10 mouse cellular contexts compared by ENCODE assay signal in the genomic region with DNA sequence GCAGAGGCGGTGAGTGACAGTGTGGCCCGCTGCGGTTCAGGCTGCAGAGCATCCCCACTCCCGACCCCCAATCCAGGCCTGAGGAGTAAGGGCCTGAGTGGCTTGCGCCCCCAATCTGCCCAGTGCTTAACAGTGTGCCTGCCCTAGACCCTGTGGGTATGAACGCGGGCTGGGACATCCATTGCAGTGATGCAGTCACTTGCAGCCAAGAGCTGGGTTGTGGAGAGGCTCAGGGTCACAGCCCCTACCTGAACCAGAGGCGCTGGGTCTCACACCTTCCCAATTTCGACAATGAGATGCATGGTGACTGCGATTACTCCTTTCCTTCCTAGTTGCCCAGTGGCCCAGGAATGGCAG. TPM values are rescaled to one million over a fixed set of nuclear protein-coding genes. Genes with fewer than 3 reads are reported as not detected.
DNase-seq lines count a peak whose midpoint lies in the region; ATAC-seq and TF ChIP-seq lines count a peak whose summit lies in the region.
"Had no signal": no experiment of that assay in that cellular context is flagged by ENCODE, and none has a peak within 500 bp of the region (broad histone marks: within the 10 kb centered on the region; RNA-seq: fewer than 3 reads in every experiment).

No protein-coding gene starts in this region.

- no peaks in the 10 kb centered on the region for H3K4me1 ChIP-seq in limb, embryonic 14.5 days (ENCODE audit: control insufficient read depth, insufficient read depth, low read length)
- H3K4me1 ChIP-seq in stomach, embryonic 16.5 days (ENCODE audit: control insufficient read depth, insufficient read depth, low read length) = peaks cover 8% of the 10 kb centered on the region

- peak; percentile 49 for ATAC-seq in frontal cortex, adult (ENCODE audit: low TSS enrichment)
- no peak for ATAC-seq in limb, embryonic 14.5 days (ENCODE audit: low FRiP score, low read depth)
- ATAC-seq in stomach, embryonic 16.5 days (ENCODE audit: insufficient read depth, low FRiP score) = no peak

- no peak overlapping the region; the same call in 1 of the 2 replicates for H3K9ac ChIP-seq in limb, embryonic 14.5 days (ENCODE audit: low read depth, low read length, severe bottlenecking)
- no peak overlapping the region for H3K9ac ChIP-seq in stomach, embryonic 16.5 days (ENCODE audit: low read length)

- peak overlapping the region; percentile 74 for H3K4me2 ChIP-seq in limb, embryonic 14.5 days (replicated peaks; ENCODE audit: low read depth, low read length, severe bottlenecking)
- peak overlapping the region; percentile 66; the same call in 1 of the 2 replicates for H3K4me2 ChIP-seq in stomach, embryonic 16.5 days (ENCODE audit: low read depth, low read length)

- no peak for DNase-seq in frontal cortex, adult 2 months (ENCODE audit: extremely low spot score in 1 of 2, low spot score in 1 of 2)
- DNase-seq in thymus, postnatal 14 days = peak; percentile 4
- no peak for DNase-seq in thymus, postnatal 25 days
- DNase-seq in limb, embryonic 14.5 days (ENCODE audit: low spot score) = no peak
- no peak for DNase-seq in spleen, postnatal 10 days (ENCODE audit: low spot score in 2 of 2)
- no peak for DNase-seq in layer of hippocampus, adult 9-11 months
- DNase-seq: gastrocnemius, postnatal 14 days had no signal

- H3K36me3 ChIP-seq in limb, embryonic 14.5 days (ENCODE audit: control insufficient read depth, insufficient read depth, low read length) = no peaks in the 10 kb centered on the region
- H3K36me3 ChIP-seq in stomach, embryonic 16.5 days (ENCODE audit: control insufficient read depth, insufficient read depth, low read length) = no peaks in the 10 kb centered on the region

- H3K9me3 ChIP-seq in limb, embryonic 14.5 days (ENCODE audit: control insufficient read depth, low read length) = no peaks in the 10 kb centered on the region
- H3K9me3 ChIP-seq in stomach, embryonic 16.5 days (replicated peaks; ENCODE audit: control insufficient read depth, low read length) = no peaks in the 10 kb centered on the region

- no peak overlapping the region for H3K27ac ChIP-seq in limb, embryonic 14.5 days (replicated peaks; ENCODE audit: low read depth, low read length)
- no peak overlapping the region for H3K27ac ChIP-seq in stomach, embryonic 16.5 days (ENCODE audit: low read length)
- H3K27ac ChIP-seq: macrophage had no signal

- 3% methylated on average over 10 of the region's 10 CpGs for WGBS in limb, embryonic 14.5 days
- 5% methylated on average over 10 of the region's 10 CpGs for WGBS in stomach, embryonic 16.5 days

- peak overlapping the region; percentile 44 for H3K4me3 ChIP-seq in limb, embryonic 14.5 days (replicated peaks; ENCODE audit: low read length)
- H3K4me3 ChIP-seq in stomach, embryonic 16.5 days (replicated peaks; ENCODE audit: low read length) = peak overlapping the region; percentile 42

- no peak for TF ChIP-seq POLR2A in limb, embryonic 14.5 days (IDR thresholded peaks at IDR 0.05; ENCODE audit: borderline replicate concordance, extremely low read depth, insufficient read depth, insufficient read length)

- H3K27me3 ChIP-seq in limb, embryonic 14.5 days (ENCODE audit: control insufficient read depth, insufficient read depth, low read length) = peaks cover 50% of the 10 kb centered on the region
- peaks cover 46% of the 10 kb centered on the region for H3K27me3 ChIP-seq in stomach, embryonic 16.5 days (ENCODE audit: control insufficient read depth, insufficient read depth, low read length)

RNA-seq across cellular contexts. Expression of a gene that starts 0.6 kb away (rescaled TPM):
- polyA plus RNA-seq in frontal cortex, adult 2 months (2012; rRNA removed) = 7.8 and 8.9 TPM in 2 replicates
- not detected in 2 replicates for polyA plus RNA-seq in limb, embryonic 14.5 days (2012; rRNA removed)
- polyA plus RNA-seq in limb, embryonic 14.5 days (2014; fragmentation: Nextera tagmentation; extraction: Ambion mirVana) = not detected in 2 replicates
- polyA plus RNA-seq in stomach, embryonic 16.5 days (2015; fragmentation: Nextera tagmentation; extraction: Ambion mirVana) = 0.31 TPM in 1 of 2 replicates, not detected in the other
- polyA plus RNA-seq: macrophage had no signal

RNA-seq across cellular contexts. Expression of a gene that starts 5.9 kb away (rescaled TPM):
- 31.1 and 34.4 TPM in 2 replicates for polyA plus RNA-seq in frontal cortex, adult 2 months (2012; rRNA removed)
- 17.7 and 18.0 TPM in 2 replicates for polyA plus RNA-seq in limb, embryonic 14.5 days (2012; rRNA removed)
- 41.8 and 43.0 TPM in 2 replicates for polyA plus RNA-seq in limb, embryonic 14.5 days (2014; fragmentation: Nextera tagmentation; extraction: Ambion mirVana)
- polyA plus RNA-seq in stomach, embryonic 16.5 days (2015; fragmentation: Nextera tagmentation; extraction: Ambion mirVana) = 50.0 and 52.6 TPM in 2 replicates
